Mouse (Mus musculus) stomach, embryonic 14.5 days (tissue): Measurements from ENCODE around the gene Ehd4. TPM values are rescaled to one million over a fixed set of nuclear protein-coding genes. Genes with fewer than 3 reads are reported as not detected.

Experiments
- ATAC-seq: fragments of 200-750 bp; cut with Nextera tagmentation; 2 replicates; pipeline ENCODE4 v1.8.0; 2017; ENCODE audit warnings: low read depth, moderate TSS enrichment; ENCODE audit not compliant: insufficient number of reproducible peaks, insufficient read depth, low FRiP score
- H3K27ac ChIP-seq: fragments of 300-500 bp; sonication (generic); 2 replicates; pipeline ENCODE4 v1.5.1; 2014; ENCODE audit warnings: mild to moderate bottlenecking, low read length, moderate library complexity, mixed read lengths
- H3K27me3 ChIP-seq: fragments of 300-500 bp; sonication (generic); 2 replicates; pipeline ENCODE4 v1.6.1; 2014; ENCODE audit warnings: low read length, control low read depth, mixed read lengths; ENCODE audit not compliant: control insufficient read depth, insufficient read depth
- H3K36me3 ChIP-seq: fragments of 300-500 bp; sonication (generic); 2 replicates; pipeline ENCODE4 v1.6.1; 2014; ENCODE audit warnings: mild to moderate bottlenecking, control low read depth, low read length, moderate library complexity, mixed read lengths; ENCODE audit not compliant: control insufficient read depth, insufficient read depth
- H3K4me1 ChIP-seq: fragments of 300-500 bp; sonication (generic); 2 replicates; pipeline ENCODE4 v1.6.1; 2014; ENCODE audit warnings: low read length, control low read depth, mixed read lengths; ENCODE audit not compliant: control insufficient read depth, insufficient read depth
- H3K4me2 ChIP-seq: fragments of 300-500 bp; sonication (generic); replicated peaks from 2 replicates; pipeline ENCODE4 v1.6.1; 2014; ENCODE audit warnings: low read depth, low read length, control low read depth
- H3K4me3 ChIP-seq: fragments of 300-500 bp; sonication (generic); 2 replicates; pipeline ENCODE4 v1.5.1; 2014; ENCODE audit warnings: low read depth, low read length, control low read depth
- H3K9ac ChIP-seq: fragments of 300-500 bp; sonication (generic); replicated peaks from 2 replicates; pipeline ENCODE4 v1.6.1; 2014; ENCODE audit warnings: low read depth, mild to moderate bottlenecking, control low read depth, low read length, moderate library complexity, mixed read lengths
- H3K9me3 ChIP-seq: fragments of 300-500 bp; sonication (generic); 2 replicates; pipeline ENCODE4 v1.6.1; 2016; ENCODE audit warnings: low read depth, low read length, control low read depth; ENCODE audit not compliant: control insufficient read depth
- WGBS: fragments of 180-500 bp; shearing (Covaris S2); extraction: QIAGEN DNeasy Blood & Tissue Kit; methylation state at CpG from one replicate; pipeline ENCODE4 v1.1.7; 2014; 5-methylcytosine and 5-hydroxymethylcytosine counted together
- polyA plus RNA-seq: library from polyadenylated mRNA; unstranded; fragments of >200 nt; fragmentation: Nextera tagmentation; extraction: Ambion mirVana; gene quantifications from 2 replicates; pipeline ENCODE4 v1.2.1, GENCODE M21; 2014

Ehd4 gene
- polyA plus RNA-seq, 1 experiment from 2014 or later = 32.8 TPM

DNA sequence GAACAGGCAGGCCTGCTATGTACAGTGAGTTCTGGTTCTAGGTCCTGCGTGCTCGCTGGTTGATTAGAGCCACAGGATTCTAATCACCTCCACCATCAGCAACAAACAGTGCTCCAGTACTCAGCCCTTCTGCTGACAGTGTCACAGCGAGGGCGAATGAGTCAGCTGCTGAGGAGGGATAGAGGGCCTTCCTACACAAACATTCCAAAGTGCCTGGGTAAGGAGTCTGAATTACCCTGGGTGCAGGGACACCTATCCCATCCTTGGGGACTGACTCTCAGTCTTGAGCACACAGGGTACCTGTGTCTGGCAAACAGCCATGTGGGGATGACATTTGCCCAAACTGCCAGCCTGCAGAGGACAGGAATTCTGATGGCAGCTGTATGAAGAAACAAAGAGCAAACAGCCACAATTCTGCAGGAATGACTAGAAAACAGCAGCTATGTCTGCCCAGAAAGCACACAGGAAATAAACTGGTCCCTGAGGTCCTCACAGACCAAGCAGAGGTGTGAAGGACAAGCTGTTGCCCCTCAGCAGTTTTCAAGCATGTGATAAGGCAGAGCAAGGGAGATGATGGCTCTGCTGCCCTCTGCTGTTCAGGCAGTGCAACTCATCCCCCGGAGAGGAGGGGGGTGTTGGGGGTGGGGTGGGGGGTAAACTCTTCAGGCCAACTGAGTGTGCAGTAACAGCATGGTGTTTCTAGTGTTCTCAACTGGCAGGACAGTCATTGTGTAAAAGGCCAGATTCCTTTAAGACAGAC, 60.6 kb downstream of the Ehd4 start:
- Histone ChIP-seq H3K4me1 (peaks cover 4% of the 10 kb centered on the region; the same call in 1 of the 2 replicates), H3K27me3 (no peaks in the 10 kb centered on the region), H3K27ac (peak overlapping the region; percentile 6; the same call in 1 of the 2 replicates), H3K4me3 (no peak overlapping the region), H3K9me3 (no peaks in the 10 kb centered on the region), H3K4me2 (no peak overlapping the region), H3K36me3 (peaks cover 5% of the 10 kb centered on the region; the same call in 1 of the 2 replicates), H3K9ac (no peak overlapping the region)
- 0 out of 2 replicates have a peak, but pooled peaks have one; percentile 40 for ATAC-seq
- WGBS = 43% methylated on average over 5 of the region's 5 CpGs

DNA sequence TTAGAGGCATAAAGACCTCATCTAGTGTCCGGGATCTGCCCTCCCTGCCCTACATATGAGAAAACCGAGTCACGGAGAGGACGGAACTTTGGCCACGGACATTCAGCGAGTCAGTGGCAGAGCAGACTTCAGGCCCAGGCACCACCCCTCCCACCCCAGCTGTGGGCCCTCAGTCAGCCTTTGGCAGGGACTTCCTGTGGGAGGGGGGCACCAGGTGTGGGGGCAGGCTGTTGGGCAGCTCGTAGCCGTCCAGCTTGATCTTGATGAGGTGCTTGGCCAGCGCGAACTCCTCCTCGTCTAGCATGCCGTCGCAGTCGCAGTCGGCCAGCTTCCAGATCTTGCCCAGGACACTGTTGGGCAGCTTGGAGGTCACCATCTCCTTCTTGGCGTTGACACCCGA, 63.4 kb downstream of the Ehd4 start:
- Histone ChIP-seq H3K9ac (no peak overlapping the region), H3K4me2 (no peak overlapping the region), H3K4me1 (no peaks in the 10 kb centered on the region), H3K27me3 (no peaks in the 10 kb centered on the region), H3K4me3 (no peak overlapping the region), H3K9me3 (no peaks in the 10 kb centered on the region), H3K36me3 (no peaks in the 10 kb centered on the region), H3K27ac (no peak overlapping the region)
- ATAC-seq = no peak
- WGBS = 84% methylated on average over 17 of the region's 17 CpGs

DNA sequence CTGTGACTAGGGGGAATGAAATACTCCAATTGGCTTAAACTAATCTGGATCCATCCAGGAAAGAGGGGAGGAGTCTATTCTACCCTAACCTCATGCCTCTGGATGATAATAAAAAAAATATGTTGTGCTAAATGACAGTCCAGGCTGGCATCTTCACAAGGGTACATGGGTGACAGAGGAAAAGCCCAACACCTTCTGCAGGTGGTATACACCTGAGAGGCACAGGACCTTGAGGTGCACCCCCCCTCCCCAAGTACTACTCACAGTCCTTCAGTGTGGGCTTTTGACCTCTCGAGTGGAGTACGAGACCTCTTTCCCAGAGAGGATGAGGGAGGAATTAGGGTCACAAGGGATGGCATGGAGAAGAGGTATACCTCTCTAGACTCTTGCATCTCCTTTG, 66.5 kb downstream of the Ehd4 start:
- no peaks in the 10 kb centered on the region for H3K36me3 ChIP-seq
- ATAC-seq = no peak
- WGBS = 83% methylated on average over 2 of the region's 2 CpGs
- H3K4me2 ChIP-seq = no peak overlapping the region
- 0 out of 2 replicates have a peak, but pooled peaks cover 4% of the 10 kb centered on the region for H3K4me1 ChIP-seq
- H3K9ac ChIP-seq = no peak overlapping the region
- no peaks in the 10 kb centered on the region for H3K9me3 ChIP-seq
- no peak overlapping the region for H3K27ac ChIP-seq
- H3K27me3 ChIP-seq = no peaks in the 10 kb centered on the region
- H3K4me3 ChIP-seq = no peak overlapping the region

DNA sequence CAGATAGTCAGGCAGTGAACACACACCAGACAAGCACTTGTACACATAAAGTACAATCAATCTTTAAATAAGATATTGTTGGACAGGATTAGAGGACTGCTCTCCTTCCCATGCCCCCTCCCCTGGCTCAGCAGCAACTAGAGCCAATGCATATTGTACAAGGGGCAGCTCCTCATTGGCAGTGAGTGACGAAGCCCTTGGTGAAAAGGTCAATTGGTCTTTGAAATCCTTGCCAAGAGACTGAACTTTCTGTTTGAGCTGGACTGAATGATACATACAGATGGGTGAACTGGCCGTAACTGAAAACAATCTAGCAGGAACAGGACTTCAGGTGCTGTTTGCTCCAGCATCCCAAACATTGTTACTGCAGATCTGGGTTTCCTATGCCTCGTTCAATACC, 67.0 kb downstream of the Ehd4 start:
- 83% methylated on average over 3 of the region's 3 CpGs for WGBS
- ATAC-seq = no peak

DNA sequence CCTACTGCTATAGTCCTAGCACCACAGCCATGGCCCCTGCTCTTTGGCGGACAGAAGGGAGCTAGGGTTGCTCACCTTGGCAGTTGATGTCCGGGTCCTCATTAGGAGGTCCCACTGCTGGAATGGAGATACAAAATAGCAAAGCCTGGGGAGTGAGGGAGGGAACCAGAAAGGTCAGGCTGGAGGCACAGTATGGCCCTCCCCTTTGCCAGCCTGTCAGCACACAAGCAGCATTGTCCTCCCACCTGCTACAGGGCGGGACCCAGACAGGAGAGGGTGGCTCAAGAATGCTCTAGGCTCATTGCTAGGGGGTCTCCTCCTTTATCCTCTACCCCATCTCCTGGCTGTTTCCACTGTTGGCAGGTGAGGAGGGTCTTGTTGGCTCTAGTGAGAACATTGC, 68.4 kb downstream of the Ehd4 start:
- Histone ChIP-seq H3K4me3 (no peak overlapping the region), H3K4me1 (0 out of 2 replicates have a peak, but pooled peaks cover 4% of the 10 kb centered on the region), H3K27ac (no peak overlapping the region), H3K4me2 (no peak overlapping the region), H3K9ac (no peak overlapping the region), H3K27me3 (no peaks in the 10 kb centered on the region), H3K9me3 (no peaks in the 10 kb centered on the region), H3K36me3 (no peaks in the 10 kb centered on the region)
- WGBS = 89% methylated on average over 3 of the region's 3 CpGs
- ATAC-seq = no peak

More for the DNA sequence above, 67.0 kb downstream of the Ehd4 start:
- Histone ChIP-seq H3K4me3 (no peak overlapping the region), H3K4me2 (no peak overlapping the region), H3K27ac (no peak overlapping the region), H3K9ac (no peak overlapping the region), H3K27me3 (no peaks in the 10 kb centered on the region), H3K9me3 (no peaks in the 10 kb centered on the region), H3K4me1 (0 out of 2 replicates have a peak, but pooled peaks cover 4% of the 10 kb centered on the region), H3K36me3 (no peaks in the 10 kb centered on the region)

DNA sequence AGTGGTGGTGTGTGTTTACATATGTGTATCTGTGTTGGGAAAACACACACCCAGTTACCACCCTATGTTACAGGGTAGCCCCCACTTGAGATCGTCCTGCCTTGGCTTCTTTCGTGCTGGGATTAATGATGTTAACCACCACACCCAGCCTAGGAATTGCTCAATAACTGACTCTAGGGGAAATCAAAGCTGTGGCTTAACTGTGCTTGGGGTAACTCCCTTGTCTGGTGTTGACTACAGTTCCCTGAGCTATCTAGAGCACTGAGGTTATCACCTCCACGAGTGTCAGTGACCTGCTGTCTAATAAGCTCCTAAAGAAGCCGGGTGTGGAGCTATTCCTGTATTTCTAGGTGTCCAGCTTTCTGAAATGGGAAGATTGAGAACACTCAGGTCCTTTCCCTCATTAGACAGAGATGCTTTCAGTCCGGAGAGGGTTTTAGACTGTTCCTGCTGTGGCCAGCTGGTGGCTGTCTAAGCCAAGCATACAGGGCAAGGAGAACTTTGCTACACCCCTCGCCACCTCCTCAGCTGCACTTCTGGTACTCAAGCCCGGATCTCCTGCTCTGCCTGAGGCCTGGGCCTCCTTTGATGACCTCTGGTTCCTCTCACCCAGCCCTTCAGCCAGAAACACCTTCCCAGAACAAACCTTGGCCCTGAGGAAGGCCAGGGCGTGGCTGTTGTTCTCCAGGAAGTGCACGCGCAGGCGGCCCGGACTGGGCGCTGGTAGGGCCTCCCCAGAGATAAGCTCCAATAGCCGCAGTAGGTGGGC, 69.6 kb downstream of the Ehd4 start:
- Histone ChIP-seq H3K4me1 (0 out of 2 replicates have a peak, but pooled peaks cover 4% of the 10 kb centered on the region), H3K9ac (no peak overlapping the region), H3K36me3 (no peaks in the 10 kb centered on the region), H3K9me3 (no peaks in the 10 kb centered on the region), H3K4me2 (no peak overlapping the region), H3K27me3 (no peaks in the 10 kb centered on the region), H3K4me3 (no peak overlapping the region), H3K27ac (no peak overlapping the region)
- 60% methylated on average over 14 of the region's 14 CpGs for WGBS
- peak; percentile 73 for ATAC-seq

DNA sequence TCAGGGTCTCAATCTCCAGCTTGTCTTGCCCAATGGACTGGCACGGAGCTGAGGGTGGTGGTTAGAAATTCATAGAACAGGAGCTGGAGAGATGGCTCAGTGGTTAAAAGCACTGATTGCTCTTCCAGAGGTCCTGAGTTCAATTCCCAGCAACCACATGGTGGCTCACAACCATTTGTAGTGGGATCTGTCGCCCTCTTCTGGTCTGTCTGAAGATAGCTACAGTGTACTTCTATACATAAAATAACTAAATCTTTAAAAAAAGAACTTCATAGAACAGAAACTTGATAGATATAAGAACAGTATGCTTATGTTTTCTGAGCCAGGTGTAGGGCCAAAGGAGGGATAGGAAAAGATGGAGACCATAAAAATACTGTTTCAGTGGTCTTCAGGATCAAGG, 72.0 kb downstream of the Ehd4 start:
- no peak overlapping the region for H3K9ac ChIP-seq
- peaks cover 7% of the 10 kb centered on the region; the same call in 1 of the 2 replicates for H3K4me1 ChIP-seq
- H3K4me3 ChIP-seq = no peak overlapping the region
- no peaks in the 10 kb centered on the region for H3K36me3 ChIP-seq
- H3K27ac ChIP-seq = no peak overlapping the region
- WGBS = 70% methylated on average over 2 of the region's 2 CpGs
- no peak overlapping the region for H3K4me2 ChIP-seq
- no peak for ATAC-seq
- no peaks in the 10 kb centered on the region for H3K27me3 ChIP-seq
- H3K9me3 ChIP-seq = no peaks in the 10 kb centered on the region

DNA sequence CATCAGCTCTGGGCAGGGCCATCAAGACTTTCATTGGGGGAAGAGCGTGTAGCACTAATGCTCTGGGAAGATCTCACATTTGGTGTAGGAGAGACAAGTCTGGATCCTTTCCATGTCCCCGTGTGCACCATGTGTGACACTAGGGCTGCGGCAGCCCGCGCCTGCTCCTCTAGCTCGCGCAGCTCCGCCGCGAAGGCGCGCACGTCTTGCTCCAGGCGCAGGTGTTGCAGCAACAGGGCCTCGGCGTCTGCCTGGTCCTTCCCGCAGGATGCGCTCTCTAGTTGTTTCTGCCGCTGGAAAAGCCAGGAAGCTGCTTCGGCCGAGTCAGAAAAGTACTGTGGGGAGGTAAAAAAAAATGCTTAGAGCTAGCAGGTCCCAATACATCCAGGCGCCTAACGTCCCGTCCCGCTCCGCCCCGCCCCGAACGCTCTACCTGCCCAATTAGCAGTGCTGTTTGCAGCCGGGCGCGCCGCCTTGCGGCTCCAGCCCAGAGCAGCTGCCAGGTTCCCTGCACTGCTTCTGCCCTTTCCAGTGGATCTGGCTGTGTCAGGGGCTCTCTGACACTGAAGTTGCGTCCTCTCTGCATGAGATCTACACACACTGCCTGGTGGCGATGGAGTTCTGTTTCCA, 78.2 kb downstream of the Ehd4 start:
- peak overlapping the region; percentile 28 for H3K4me3 ChIP-seq
- ATAC-seq = peak; percentile 64; the same call in 1 of the 2 replicates
- no peaks in the 10 kb centered on the region for H3K9me3 ChIP-seq
- WGBS = 3% methylated on average over 36 of the region's 36 CpGs
- H3K4me2 ChIP-seq = peak overlapping the region; percentile 54
- H3K9ac ChIP-seq = no peak overlapping the region
- no peaks in the 10 kb centered on the region for H3K36me3 ChIP-seq
- H3K27ac ChIP-seq = no peak overlapping the region
- no peaks in the 10 kb centered on the region for H3K27me3 ChIP-seq
- peaks cover 7% of the 10 kb centered on the region; the same call in 1 of the 2 replicates for H3K4me1 ChIP-seq
